Mouse (Mus musculus) ovary, postnatal 14 days (tissue): ENCODE data around the gene Osbpl10.

Source experiments
- DNase-seq: peaks from one replicate; pipeline ENCODE4 v3.0.0; 2022; ENCODE audit warnings: low spot score

Osbpl10 gene

DNA sequence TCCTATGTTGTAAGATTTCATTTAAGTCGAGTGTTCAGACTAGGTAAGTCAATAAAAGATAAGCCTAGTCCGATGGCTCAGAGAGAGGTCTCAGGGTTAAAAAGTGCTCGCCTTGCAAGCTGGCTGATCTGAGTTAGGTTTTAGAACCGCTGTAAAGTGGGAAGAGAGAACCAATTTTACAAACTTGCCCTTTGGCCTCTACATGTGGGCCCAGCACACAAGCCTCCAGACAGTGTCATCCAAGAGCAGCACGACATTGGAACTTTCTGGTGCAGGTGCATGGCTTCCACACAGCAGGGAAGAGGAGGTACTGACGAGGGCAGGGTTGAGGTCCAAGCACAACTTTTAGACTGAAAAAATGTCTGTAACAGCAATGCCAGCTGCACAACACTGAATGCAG, 296.4 kb downstream of the Osbpl10 start:
- no peak for DNase-seq

GRCm38 (mm10) chr9:115278641-115279040, 300.3 kb downstream of the Osbpl10 start:
- no peak for DNase-seq
